Mouse (Mus musculus) granulocyte monocyte progenitor cell, adult 5-6 weeks (primary cell): ENCODE measurements around the gene Slc5a4b. TPM values are rescaled to one million over a fixed set of nuclear protein-coding genes. Genes with fewer than 3 reads are reported as not detected.
A peak's percentile ranks its signal among the peaks of the same experiment; 100 is the strongest.
"Not testable (repeated sequence)": the region's sequence is repeated elsewhere in the genome, so short reads cannot be mapped to it uniquely, and the experiment has no call there.

Experiments used
- ATAC-seq: replicated peaks from 2 replicates; pipeline ENCODE4 v1.8.0; 2016; ENCODE audit warnings: mild to moderate bottlenecking, moderate TSS enrichment, inconsistent platforms; ENCODE audit not compliant: poor library complexity, severe bottlenecking
- total RNA-seq, 2 experiments: library from RNA; stranded (forward) in 1 of 2; stranded (reverse) in 1 of 2; fragments of 200-712, 200-1000 nt in 1 of 2; fragments of >200 nt in 1 of 2; fragmentation: Nextera tagmentation in 1 of 2; gene quantifications; 2 replicates each; pipeline ENCODE4 v1.2.3; 2014 to 2017

The Slc5a4b gene
- total RNA-seq (2014; fragmentation: Nextera tagmentation) (not detected in 2 replicates), total RNA-seq (2017) (not detected in 2 replicates)

DNA sequence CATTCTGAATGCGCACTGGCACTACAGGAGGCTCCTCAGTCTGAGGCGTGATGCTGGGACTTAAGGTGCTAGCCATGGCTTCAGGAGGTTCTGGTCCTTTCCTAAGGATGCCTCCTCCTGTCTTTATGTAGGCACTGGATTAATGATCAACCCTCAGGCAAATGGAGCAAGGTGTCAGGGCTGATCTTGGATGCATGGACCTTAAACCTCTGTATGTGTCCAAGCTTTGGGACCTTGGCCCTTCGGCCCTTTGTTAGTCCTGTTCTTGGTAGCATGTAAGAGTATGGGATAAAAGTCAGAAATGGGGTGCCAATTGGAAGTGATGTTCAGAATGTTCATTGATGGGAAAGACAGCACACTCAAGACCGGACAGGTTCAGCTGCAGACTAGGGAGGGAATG is at the start of gene Slc5a4b:
Slc5a4b (minus strand) TSS at position 101 of the 400 bp plus-strand sequence.
- ATAC-seq: no peak

DNA sequence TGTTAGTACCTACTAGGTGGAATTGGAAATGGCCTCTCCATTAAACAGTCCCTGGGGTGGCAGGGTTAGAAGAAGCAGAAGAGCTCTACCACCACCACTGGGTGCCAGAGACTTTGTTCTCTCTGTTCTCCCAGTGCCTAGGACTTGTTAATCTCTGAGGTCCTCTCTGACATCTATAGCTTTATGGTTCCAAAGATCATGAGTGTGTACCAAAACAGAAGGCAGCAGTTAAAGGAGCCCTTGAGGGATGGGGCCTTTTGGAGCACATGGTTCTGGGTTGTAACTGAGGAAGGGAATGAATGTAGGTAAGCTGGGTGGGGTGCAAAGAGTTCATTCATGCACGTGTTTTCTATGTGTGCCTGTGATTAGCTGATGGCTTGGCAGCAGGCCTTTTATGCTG is 47.2 kb upstream of the Slc5a4b start:
- no peak for ATAC-seq

DNA sequence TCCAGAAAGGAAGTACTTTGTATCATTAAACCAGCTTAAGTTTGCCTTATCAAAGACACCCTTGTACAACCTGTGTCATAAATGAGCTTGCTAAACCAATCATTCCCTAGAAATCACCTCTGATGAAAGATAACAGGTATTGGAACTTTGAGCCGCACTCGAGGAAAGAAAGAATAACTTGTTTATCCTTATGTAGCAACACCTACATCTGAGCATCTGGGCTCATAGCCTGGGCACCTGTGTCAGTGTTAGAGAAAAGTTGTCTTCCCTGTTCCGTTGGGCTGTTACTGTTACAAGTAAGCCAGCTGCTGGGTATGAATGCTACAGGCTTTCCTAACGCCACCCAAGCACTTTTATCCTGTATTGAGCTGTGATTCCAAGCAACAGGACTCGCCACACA is 46.8 kb upstream of the Slc5a4b start:
- ATAC-seq: no peak

DNA sequence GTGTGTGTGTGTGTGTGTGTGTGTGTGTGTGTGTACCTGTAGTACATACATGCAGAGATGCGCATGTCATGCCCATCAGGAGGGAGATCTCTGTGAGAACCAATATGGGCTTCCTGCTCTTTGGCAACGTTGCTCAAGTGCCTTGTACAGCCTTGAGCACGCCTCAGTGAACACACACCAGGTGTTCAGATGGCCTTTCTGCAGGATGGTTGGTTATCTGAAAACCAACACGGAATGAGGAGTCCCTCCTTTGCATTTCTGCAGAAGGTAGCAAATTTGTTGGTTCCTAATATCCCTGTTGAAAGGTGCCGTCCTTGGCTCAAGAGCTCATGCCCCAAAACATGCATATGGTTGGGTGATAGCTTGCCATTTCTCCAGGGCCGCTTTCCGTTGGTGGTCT is 45.1 kb upstream of the Slc5a4b start:
- ATAC-seq: no peak

DNA sequence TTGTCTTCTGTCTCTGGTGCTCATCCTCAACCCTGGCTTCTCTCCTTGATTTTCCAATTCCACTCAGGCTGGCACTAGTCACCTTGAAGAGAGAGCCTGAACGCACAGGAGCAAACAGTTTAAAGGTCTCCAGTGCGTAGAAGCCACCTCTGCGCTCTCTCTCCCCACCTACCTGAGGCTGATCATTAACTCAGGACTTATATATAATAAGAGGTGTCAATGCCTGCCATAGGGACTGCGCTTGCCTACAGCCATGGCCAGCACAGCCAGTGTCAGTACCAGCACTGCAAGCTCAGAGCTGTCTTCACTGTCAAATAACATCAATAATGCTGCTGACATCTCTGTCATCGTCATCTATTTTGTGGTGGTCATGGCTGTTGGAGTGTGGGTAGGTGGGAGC is 36.5 kb upstream of the Slc5a4b start, which contains the start of gene Slc5a4a:
Slc5a4a (plus strand) TSS at position 174 of the 400 bp plus-strand sequence.
- ATAC-seq: no peak

DNA sequence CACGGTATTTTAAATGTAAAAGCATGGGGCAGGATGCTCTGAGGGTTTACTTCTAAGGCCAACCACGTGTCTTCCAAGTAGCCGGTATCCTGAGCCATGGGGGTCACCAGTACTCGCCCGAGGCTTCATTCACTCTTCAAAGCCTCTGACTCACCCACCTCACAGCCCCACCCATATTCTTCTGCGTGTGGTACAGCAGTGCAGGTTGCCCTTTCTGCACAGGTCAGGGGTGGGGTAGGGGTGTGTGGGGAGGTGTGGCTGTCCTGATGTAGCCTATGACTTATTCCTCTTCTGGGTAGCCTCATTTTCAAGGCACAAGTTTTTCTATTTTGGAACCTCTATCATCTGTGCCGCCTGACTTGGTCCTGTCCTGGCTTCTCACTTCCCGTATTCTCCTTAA is 36.1 kb upstream of the Slc5a4b start:
- ATAC-seq: no peak

DNA sequence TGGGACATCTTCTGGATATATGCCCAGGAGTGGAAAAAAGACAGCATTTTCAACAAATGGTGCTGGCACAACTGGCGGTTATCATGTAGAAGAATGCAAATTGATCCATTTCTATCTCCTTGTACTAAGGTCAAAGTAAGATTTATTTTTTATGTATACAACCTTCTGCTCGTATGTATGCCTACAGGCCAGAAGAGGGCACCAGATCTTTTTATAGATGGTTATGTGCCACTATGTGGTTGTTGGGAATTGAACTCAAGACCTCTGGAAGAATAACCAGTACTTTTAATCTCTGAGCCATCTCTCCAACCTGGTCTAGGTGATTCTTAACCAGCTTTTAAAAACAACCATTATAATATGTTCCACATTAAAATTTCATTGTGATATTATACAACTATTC is 25.6 kb upstream of the Slc5a4b start:
- no peak for ATAC-seq

DNA sequence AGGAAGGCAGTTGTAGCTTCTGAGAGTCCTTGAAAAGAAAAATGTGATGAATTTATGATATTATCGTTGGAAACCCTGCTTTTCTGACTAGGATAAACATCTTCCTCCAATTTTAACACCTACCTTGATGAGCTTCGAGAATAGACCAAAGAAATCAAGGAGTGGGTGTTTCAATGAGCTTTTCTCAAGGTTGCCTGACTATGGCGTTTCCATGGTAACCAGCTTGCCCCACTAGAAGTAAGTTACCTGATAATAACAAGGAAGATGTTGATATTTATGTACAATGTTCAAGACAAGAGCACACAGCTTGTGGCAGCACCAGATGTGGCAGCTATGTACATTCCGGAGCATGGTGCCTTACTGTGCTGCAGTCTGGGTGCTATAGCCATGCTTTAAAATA is 21.7 kb upstream of the Slc5a4b start:
- ATAC-seq: no peak

DNA sequence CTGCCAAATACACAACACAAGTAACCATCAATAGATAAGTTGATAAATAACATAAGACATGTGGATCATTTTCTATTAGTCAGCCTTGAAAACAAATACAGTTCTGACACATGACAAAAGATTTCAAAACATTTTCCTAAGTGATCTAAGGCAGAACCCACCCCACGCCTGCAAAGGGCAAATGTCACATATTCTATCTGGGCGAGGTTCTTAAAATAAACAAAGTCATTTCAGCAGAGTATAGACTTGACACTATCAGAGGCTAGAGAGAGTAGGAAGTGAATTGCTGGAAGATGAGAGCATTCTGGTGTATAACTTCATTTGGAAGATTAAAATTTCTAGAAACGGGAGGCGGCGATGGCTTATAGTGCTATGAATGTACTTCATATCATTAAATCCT is 10.7 kb upstream of the Slc5a4b start:
- no peak for ATAC-seq

DNA sequence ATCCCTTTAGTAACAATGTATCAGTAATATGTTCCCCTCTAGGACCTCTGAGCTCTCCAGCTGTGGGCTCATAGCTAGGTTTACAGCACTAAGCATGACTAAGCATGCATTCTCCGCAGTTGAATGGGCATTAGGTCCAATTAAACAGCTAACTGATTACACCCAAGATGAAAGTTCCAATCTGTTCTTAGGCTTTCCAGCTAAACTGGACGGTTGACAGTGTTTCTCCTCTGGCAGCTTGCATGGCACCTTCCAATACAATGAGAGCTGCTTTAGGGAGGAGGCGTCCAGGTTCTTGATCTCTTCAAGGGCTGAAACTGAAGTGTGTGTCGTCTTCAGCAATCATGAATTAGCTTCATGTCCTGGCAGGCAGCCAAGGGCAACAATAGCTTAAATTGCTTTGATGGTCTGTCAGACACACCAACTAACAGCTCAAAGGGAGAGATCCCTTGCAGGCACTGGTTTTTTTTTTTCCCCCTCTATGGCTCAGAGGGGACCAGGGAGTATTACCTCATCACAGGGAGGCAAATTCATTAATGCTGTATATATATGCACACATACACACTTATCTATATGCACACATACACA is 9.5 kb upstream of the Slc5a4b start:
- ATAC-seq: no peak

DNA sequence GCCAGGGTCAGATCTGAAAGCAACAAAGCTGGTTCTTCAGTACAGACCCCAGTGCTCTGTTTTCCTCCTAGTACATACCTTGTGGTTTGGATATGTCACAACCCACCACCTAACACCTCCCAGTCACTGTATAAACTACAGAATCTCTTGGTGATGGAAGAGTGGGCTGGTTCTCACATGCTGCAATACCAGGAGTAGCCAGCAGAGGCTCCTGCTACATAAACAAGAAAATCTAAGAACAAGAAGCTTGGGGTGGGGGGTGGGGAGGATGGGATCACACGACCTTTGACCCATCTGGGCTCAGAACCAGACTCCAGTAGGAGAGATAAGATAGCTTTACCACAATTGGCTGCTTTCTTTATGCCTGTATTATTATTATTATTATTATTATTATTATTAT is 8.0 kb upstream of the Slc5a4b start:
- peak; percentile 25; the same call in 1 of the 2 replicates for ATAC-seq

DNA sequence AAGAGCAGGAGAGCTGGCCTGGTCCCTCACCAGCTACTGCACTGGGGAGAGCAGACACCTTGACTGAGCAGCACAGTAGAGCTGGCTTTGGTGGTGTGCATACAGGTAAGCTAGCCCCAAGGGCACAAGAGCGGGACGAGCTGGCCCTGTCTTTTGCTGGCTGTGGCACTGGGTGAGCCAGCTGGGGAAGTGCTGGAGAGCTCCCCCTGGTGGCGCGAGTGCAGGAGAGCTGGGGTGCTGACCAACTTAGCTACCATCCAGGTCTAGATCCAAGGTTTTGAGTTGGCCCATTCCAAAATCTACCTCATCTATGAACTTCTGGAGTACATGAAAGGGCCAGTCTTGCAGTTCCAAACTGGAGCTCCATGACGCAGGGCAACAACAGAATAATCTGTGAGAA is 7.2 kb upstream of the Slc5a4b start:
- peak; percentile 87 for ATAC-seq

DNA sequence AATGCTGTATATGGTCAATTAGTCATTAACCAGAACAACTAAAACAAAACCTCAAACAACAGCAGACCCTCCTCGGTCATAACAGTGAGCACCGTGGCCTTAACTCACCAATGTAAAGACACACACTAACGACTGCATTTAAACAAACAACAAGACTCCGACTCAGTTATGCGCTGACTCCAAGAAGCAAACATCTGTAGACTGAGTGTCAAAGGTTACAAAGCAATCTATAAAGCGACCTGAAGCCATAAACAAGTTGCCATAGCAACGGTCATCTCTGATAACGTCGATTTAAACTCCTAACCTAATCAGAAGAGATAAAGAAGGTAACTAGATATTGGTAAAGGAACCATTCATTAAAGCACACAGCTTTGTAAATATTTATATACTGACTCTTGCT is 13.4 kb downstream of the Slc5a4b start:
- no peak for ATAC-seq

DNA sequence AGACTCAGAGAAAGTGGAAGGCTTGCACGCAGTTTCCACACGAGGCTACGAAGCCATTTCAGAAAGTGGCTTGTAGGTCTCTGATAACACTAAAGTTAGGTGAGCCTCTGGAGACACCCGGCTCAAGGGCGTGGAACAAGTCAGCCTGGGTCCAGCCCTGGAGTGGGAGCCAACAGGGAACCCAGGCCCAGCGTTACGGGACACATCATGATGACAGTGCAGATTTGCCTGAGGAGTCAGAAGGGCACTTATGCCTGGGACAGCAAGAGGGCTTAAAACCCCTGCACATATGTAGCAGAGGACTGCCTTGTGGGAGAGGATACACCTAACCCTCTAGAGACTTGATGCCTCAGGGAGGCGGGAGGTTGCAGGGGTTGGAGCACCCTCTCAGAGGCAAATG is 14.2 kb downstream of the Slc5a4b start:
- ATAC-seq: no peak

DNA sequence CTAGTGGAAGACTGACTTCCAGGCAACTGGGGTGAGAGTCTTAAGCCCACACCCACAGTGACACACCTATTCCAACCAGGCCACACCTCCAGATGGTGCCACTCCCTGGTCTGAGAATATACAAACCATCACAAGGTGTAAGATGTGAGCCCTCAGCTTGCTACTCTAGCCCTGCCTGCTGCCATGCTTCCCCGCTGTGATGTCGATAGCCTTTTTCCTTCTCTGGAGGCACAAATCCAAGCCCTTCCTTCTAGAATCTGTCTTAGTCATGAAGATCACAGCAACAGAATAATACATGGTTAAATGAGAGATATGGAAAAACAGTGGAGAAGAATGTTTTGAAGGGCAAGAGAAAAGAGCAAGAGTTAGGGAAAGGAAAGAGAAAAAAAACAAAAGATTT is 33.8 kb downstream of the Slc5a4b start:
- not testable (repeated sequence) for ATAC-seq

DNA sequence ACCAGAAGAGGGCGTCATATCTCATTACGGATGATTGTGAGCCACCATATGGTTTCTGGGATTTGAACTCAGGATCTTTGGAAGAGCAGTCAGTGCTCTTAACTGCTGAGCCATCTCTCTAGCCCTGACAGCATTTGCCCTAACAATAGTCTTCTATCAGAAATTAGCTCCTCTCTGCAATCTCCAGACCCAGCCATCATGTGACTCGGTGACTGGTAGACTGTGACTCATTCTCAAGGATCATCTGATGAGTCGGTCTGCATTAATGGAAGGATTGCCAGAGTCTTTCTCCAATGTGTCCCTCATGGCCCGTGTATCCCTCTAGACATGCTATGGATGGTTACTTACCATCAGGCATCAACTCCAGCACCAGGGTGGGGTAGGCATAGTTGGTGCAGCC is 38.7 kb downstream of the Slc5a4b start:
- not testable (repeated sequence) for ATAC-seq

DNA sequence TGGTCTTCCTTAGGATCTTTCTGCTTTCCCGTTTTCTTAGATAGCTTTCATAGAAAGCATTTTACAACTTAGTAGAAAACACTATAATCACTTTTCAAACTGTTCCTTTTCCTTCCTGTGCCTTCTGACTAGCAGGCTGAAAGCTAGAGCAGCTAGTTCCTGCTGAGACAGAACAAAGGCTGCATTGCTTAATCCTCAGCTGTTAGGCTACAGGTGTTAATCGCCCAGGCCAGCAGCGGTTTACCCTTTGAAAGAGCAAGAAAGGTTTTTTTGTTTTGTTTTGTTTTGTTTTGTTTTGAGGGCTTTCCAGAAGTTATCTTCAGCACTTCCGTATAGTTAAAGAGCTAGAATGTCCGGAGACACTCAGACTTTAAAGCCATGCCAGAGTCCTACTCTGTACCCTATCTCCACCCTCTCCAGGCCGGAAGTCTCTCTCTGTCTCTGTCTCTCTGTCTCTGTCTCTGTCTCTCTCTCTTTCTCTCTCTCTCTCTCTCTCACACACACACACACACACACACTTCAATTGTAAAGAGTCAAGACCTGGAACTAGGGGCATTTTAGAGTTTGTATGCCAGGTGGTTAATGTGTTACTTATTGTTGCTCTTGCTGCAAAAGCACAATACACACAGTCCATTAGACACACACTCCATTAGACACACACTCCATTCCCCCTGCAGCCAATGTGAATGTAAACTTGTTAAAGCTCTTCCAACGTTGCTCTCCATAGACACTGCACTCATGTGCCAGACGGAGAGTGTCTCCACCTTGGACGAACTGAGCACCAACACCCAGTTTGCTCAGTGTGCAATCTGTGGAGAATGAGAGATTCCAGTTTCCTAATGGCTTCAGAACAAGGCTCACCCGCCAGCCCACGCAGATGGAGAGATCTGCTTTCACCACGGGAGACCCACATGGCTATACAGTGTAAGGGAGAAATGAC is 42.8 kb downstream of the Slc5a4b start:
- no peak for ATAC-seq

DNA sequence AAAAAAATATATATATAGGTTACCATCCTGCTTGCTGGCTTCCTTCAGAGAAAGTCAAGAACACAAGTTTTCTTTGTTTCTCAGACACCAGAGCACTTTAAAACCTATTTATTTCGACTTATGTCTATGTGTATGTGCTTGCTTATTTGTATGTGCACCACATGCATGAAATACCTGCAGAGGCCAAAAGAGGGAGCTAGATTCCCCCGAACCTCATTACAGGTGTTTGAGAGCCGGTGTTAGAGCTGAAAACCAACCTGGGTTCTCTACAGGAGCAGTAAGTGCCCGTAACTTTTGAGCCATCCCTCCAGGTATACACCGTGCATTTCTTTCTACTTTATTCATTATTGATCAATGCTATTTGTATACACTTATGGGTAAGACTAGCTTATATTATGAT is 48.3 kb downstream of the Slc5a4b start:
- ATAC-seq: no peak

DNA sequence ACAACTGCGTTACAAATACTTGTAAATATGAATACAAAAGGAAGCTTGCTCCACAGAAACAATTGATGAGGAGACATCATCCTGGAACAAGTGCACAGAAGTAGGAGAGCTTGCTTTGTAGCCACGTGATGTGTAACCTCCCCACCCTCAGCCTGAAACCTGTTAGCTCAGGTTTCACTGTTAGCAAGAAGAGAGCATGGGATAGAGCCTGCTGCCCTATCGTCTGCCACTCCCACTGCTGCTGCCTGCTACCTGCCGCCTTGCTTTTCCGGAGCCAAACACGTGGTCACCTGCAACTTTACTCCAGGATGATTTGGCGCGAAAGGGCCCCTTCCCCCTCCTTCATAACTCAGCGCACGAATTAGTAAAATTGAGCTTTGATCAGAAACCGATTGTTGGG is 58.9 kb downstream of the Slc5a4b start:
- no peak for ATAC-seq

DNA sequence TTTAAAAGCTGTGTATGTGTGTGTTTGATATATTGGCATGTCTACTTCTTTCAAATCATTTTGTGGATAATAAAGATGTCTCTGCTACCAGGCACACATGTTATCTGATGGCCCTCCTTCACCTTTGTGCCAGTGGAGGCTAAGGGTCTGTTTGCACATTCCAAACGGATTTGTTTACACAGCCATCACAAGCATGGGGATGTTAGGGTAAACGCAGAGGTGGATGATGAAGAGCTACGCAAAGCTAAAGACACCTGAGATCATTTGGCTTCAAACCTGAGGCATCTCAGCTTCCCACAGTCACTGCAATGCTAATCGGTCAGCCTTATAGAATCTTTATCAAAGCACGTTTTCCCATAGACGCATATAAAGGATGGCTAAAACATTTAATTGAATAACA is 61.8 kb downstream of the Slc5a4b start:
- no peak for ATAC-seq

DNA sequence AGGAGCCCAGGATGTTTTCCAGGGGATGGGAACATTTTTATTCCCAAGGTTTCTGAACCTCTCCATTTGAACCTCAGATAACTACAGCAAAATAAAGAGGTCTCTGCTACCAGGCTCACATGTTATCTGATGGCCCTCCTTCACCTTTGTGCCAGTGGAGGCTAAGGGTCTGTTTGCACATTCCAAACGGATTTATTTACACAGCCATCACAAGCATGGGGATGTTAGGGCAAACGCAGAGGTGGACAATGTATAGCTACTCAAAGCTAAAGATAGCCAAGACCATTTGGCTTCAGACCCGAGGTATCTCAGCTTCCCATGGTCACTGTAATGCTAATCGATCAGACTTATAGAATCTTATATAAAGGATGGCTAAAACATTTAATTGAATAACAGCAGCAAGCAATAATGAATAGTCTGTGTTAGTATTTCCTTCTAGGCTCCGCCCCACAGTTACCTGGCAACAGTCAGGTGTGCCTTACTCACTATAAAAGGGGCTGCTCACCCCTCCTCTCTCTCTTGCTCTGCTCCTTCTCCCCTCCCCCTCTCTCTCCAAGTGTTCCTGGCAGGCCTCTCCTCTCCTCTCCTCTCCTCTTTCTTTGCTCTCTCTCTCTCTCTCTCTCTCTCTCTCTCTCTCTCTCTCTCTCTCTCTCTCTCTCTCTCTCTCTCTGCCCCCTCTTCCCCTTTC is 63.4 kb downstream of the Slc5a4b start:
- ATAC-seq: no peak
